Mouse (Mus musculus) bone marrow, adult 2 months (tissue): ENCODE measurements around the gene Olfr1145.

Experiments used
- CTCF ChIP-seq: fragments of 200-500 bp; IDR thresholded peaks from 2 replicates; pipeline ENCODE4 v1.5.1; 2011; ENCODE audit warnings: low read length, control low read depth; ENCODE audit not compliant: control insufficient read depth, insufficient read depth
- POLR2A ChIP-seq: fragments of 200-500 bp; IDR thresholded peaks from 2 replicates; pipeline ENCODE4 v1.6.1; 2011; ENCODE audit warnings: low read depth, mild to moderate bottlenecking, control low read depth, low read length, borderline replicate concordance; ENCODE audit not compliant: control insufficient read depth

- TF ChIP-seq POLR2A: no peak
- no peak for TF ChIP-seq CTCF
Measured at GRCm38 (mm10) chr2:87843693-87844092, 34.1 kb downstream of the Olfr1145 start, which contains the start of gene Olfr1150-ps1.
